Mouse (Mus musculus) gonadal fat pad, adult 2 months (tissue): ENCODE data around the gene Mab21l1. TPM values are rescaled to one million over a fixed set of nuclear protein-coding genes. Genes with fewer than 3 reads are reported as not detected.

Experiments used
- DNase-seq: peaks from one replicate; pipeline ENCODE4 v3.0.0-alpha.2; 2012; ENCODE audit warnings: low read depth
- polyA plus RNA-seq: library from polyadenylated mRNA; depleted of rRNA; stranded (reverse); fragments of >200 nt; gene quantifications from 2 replicates; pipeline ENCODE4 v1.2.3, GENCODE M21; 2012

Mab21l1 gene
- polyA plus RNA-seq, 1 experiment = 0.04 TPM

GRCm38 (mm10) chr3:55778764-55779730 is 3.3 kb upstream of the Mab21l1 start:
- DNase-seq = no peak

DNA sequence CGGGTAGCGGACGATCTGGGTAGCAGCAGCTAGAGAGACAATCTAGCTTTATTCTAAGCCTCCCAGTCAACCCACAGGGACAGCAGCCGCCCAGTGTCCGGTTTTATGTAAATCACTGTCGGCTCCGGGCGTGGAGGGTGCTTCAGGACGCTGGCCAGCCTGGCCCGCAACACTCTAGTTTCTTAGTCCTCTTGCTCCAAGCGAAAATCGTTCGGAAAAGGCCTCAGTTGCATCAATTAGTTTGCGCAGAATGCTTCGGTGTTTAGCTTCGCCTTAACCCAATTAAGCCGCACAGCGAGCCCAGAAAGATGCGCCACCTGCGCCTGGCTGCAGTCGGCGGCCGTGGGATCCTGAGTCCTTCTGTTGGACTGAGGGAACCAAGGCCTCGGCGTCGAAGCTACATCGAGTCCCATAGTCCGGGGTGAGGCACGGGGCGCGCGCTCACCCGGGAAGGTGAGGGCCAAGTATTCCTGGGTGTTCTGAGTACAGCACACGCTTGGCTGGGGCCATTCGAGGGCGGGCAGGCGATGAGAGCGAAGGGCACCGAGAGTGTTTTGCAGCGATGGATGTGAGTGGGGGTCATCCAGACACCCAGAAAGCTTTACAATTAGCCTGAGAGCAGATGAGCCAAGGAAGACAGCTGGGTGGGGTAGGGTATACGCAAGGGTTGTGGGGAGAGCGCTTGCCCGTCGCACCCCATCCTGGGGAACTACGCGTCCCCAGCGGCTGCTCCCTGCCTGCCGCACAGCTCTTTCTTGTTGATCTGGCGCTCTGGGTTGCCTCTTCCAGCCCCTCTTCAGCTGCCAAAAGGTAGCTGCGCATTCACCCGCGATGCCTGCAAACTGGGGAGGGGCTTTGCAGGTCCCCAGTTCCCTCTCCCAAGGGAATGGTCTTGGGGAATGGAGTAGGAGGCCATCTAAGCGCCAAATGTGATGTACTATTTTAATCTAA is 1.9 kb upstream of the Mab21l1 start:
- no peak for DNase-seq

GRCm38 (mm10) chr3:55781429-55782055 is 768 bp upstream of the Mab21l1 start:
- no peak for DNase-seq

DNA sequence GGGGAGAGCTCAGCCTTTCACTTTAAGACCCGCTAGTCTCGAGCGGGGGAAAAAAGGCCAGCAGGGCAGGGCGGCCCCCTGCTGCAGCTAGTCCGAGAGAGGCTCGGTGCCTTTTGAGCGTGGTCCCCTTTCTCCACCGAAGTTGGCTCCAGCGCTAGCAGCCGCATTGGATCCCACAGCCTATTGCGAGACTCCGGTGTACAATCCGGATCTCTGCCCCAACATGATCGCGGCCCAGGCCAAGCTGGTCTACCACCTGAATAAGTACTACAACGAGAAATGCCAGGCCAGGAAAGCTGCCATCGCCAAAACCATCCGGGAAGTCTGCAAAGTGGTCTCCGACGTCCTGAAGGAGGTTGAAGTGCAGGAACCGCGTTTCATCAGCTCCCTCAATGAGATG is 461 bp downstream of the Mab21l1 start:
- DNase-seq = no peak

- DNase-seq = no peak
Measured at GRCm38 (mm10) chr3:55783171-55784081, 1.1 kb downstream of the Mab21l1 start.

DNA sequence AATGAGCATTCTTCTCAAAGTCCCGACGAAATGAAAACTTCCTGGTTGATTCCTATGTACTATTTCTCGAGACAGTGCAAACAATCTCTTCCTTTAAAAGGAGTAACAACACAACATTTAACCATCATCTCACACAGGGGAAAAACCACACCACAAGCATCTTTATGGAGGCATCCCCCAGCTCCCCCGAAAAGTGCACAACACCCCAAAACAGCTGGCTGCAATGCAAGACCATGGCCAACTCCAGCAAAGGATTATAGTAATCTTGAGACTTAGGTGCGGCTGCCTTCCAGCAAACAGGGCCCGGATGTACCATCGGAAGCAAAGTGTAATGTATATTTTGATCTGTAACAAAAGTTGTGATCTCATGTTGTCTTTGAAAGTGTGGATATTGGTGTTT is 1.8 kb downstream of the Mab21l1 start:
- no peak for DNase-seq

DNA sequence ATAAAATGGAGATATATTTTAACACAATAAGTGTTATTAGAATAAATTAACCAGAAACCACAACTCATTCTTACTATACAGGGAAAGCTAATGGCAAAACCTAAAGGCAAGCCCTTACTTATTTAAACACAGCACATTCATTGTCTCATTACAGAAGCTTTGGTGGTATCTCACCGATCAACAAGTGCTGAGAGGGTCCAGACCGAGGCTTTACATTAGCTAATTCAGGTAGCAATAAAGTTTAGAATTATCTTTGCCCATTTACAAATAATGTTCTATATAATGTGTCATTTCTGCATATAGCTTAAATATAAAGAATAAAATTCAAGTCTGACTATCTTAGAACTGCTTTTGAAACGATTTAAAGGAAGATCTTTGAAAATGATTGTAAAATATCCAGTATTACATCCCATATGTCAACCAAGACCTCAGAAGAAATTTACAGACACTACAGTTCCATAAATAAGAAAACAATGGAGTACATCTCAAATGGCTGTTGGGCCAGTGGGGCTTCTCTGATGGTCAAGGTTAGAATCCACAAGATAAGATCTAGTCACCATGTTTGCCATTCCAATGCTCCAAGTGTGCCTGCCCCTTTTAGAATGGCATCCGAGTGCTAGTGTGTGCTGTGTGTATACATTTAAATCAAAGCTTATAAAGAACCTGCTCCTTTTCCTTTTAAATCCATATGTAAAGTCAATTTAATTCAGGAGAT is 3.1 kb downstream of the Mab21l1 start:
- DNase-seq = no peak

DNA sequence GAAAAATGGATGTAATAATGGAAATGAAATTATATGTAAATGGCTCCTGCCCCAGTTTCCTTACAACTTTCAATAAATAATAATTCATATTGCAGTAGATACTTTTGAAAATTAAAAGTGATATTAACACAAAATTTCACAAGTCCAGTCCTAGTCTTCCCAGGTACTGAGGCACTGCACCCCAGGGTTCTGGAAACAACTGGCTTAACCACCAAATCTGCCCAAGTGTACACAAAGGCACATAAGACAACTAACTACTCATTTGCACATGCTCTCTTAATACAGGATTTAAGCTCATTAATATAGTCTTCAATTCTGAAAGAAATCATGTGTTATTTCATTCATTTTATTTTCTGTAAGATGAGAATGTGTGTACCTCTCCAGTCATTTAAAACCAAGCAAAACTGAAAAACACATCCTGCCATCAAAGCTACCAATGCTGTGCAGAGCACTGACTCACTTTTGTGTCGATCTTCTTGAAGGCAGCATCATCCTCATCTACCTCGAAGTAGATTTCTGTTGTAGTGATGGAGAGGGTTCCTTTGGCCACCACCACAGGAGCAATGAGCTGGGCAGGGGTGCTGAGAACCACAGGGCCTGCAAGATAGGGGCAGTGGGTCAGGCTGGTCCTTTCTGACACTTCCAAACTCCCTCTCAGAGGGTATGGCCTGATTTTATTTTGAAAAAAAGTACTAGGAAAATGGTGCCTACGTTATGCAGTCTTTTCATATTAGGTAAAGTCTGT is 3.8 kb downstream of the Mab21l1 start:
- no peak for DNase-seq

DNA sequence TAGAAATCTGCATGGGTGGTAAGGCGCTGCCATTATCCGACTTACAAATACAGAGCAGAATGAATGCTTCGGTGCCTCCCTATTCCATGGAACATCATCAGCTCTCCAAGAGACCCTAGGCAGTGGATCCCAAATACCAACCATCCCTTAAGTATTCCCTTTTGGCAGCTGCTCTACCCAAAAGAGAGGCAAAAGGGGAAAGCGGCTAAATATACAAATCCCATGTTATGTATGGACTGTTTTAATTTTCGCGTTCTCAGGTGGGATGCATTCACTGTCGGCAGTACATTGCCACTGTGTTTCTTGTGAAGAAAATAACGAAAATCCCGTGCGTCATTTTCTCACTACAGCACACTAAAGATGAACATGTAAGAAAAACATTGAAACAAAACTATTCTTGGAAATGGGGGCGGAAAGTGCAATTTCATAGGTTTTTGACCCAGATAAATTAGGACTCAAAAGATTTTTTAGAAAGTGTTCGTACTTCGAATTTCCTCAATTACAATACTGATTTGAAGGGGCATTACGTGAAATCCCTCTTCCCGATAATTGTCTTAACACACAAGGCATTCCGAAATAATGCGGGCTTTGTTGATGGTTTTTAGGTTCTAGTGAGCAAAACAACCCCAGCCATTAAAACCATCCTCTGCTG is 4.7 kb downstream of the Mab21l1 start:
- no peak for DNase-seq

- DNase-seq = no peak
Measured at GRCm38 (mm10) chr3:55787487-55788213, 5.3 kb downstream of the Mab21l1 start.

DNA sequence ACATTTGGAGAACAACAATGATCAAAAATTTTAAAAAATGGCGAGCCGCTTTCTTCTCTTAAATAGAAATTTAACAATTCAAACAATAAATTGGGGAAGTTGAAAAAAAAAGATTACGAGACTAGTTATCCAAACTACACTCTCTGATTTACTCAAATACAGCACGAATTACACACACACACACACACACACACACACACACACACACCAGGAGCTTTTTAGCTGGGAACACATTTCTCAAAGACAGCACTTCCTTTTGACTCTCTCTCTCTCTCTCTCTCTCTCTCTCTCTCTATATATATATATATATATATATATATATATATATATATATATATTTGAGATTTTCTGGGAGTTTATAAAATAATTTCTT is 5.9 kb downstream of the Mab21l1 start:
- no peak for DNase-seq

DNA sequence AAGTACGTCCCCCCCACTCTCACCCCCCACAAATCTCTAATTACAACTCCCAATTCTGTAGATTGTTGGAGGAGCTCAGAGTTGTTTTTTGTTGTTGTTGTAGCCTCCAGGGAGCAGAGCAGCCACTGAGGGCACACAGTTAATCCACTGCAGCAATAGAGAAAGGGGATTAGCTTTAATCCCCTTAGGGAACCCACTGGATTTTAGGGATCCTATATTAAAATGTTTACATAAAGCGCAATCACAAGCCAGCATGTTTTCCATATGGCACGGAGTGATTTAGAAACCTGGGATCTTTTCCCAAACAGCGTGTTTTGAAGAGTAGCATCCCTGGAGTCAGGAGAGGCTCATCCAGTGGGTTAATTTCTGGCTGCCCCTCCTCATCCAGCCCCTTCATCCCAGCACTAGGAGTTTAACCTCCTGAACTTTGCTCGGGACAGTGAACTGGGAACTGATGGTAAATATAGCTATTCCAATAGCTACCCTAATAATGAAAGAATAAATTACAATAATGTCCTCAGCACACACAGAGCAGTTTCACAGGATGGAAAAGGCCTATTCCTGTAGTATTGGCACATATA is 6.4 kb downstream of the Mab21l1 start:
- no peak for DNase-seq

GRCm38 (mm10) chr3:55789856-55790255 is 7.5 kb downstream of the Mab21l1 start:
- DNase-seq = no peak

- DNase-seq = no peak
Measured at GRCm38 (mm10) chr3:55790609-55791008, 8.3 kb downstream of the Mab21l1 start.

- DNase-seq = no peak
Measured at GRCm38 (mm10) chr3:55792251-55792650, 9.9 kb downstream of the Mab21l1 start.

DNA sequence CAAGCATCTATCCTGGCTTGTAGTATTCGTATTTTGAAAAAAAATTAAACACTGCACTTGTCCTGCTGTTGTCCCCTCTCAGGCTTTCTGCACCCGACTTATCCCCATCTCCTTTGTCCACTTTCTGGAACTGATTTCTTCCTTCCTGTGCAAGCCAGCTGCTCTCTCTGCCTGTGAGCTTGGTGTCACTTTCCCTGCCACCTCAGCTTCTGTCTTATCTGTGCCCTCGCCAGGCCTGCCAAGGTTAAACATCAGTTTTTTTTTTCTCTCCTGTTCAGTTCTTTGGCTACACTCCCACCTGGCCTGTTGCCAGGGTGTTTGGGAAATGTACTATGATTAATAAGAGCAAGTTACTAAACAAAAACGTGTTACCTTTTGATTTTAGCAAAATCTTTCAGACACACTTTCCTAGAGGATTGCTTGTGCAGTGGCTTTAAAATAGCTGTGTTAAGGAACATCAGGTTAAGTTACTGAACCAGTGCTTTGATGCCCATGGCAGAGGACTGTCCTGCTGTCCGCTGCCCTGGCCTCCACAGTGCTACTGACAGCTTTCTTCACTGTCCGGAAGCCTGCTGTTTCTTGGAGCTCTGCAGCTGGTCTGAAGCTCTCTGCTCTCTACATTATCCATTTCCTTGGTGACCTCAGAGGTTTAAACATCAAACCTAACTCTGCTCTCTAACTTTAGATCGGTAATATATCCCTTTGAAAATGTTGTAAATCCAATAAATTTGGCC is 11.7 kb downstream of the Mab21l1 start:
- DNase-seq = no peak

GRCm38 (mm10) chr3:55794768-55795167 is 12.5 kb downstream of the Mab21l1 start:
- DNase-seq = no peak
